Mouse (Mus musculus): Measurements from ENCODE around the gene Ptcra.

The Ptcra gene

GRCm38 (mm10) chr17:46725273-46725672, 38.2 kb downstream of the Ptcra start:
- DNase-seq (ENCODE audit: low read depth), result no peak

GRCm38 (mm10) chr17:46724477-46725084, 38.9 kb downstream of the Ptcra start:
- DNase-seq (ENCODE audit: low read depth), result no peak

GRCm38 (mm10) chr17:46721077-46721476, 42.4 kb downstream of the Ptcra start:
- DNase-seq (ENCODE audit: low read depth), result no peak

GRCm38 (mm10) chr17:46714756-46715481, 48.6 kb downstream of the Ptcra start:
- DNase-seq (ENCODE audit: low read depth), result no peak

- DNase-seq (ENCODE audit: low read depth), result no peak
Observed at GRCm38 (mm10) chr17:46713849-46714248, 49.7 kb downstream of the Ptcra start.

- no peak for DNase-seq (ENCODE audit: low read depth)
Observed at GRCm38 (mm10) chr17:46712442-46712841, 51.1 kb downstream of the Ptcra start.

- no peak for DNase-seq (ENCODE audit: low read depth)
Observed at GRCm38 (mm10) chr17:46711612-46712271, 51.8 kb downstream of the Ptcra start.

- DNase-seq (ENCODE audit: low read depth), result peak; percentile 93
Observed at GRCm38 (mm10) chr17:46710959-46711597, 52.4 kb downstream of the Ptcra start, which contains the start of gene Pex6. Gene Pex6 (plus strand): TSS chr17:46711463.

GRCm38 (mm10) chr17:46706375-46707089, 57.0 kb downstream of the Ptcra start:
- no peak for DNase-seq (ENCODE audit: low read depth)
